8 mouse cellular contexts compared by ENCODE assay signal in the genomic region with DNA sequence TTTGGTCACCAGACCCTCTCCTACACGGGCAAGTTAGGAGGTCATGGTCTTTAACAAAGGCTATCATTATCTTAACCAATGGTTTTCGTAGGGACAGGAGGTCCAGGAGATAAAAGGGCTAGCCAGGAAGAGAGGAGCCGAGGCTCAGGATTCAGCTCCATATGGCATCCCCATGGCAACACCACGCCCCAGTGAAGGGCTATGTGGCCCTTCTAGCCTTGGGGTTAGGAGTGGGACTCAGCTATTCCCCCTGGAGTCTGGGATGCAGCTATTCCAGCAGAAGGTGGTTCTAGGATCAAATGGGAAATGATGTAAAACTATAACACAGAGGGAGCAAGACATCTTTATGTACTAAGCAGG.
A peak's percentile ranks its signal among the peaks of the same experiment; 100 is the strongest.
DNase-seq lines count a peak whose midpoint lies in the region; ATAC-seq and TF ChIP-seq lines count a peak whose summit lies in the region.
"Had no signal": no experiment of that assay in that cellular context is flagged by ENCODE, and none has a peak within 500 bp of the region (broad histone marks: within the 10 kb centered on the region; RNA-seq: fewer than 3 reads in every experiment).

No protein-coding gene starts in this region.

- H3K27ac ChIP-seq in intestine, embryonic 15.5 days: no peak overlapping the region
- no peak overlapping the region for H3K27ac ChIP-seq in intestine, postnatal 0 days (ENCODE audit: low read depth, low read length)
- H3K27ac ChIP-seq in forebrain, embryonic 16.5 days (ENCODE audit: low read length): no peak overlapping the region
- no peak overlapping the region for H3K27ac ChIP-seq in hindbrain, embryonic 15.5 days (replicated peaks)
- H3K27ac ChIP-seq in midbrain, embryonic 14.5 days (replicated peaks; ENCODE audit: low read depth, low read length): no peak overlapping the region

- 19% methylated on average over 4 of the region's 4 CpGs for WGBS in intestine, embryonic 15.5 days
- WGBS in intestine, postnatal 0 days: 20% methylated on average over 4 of the region's 4 CpGs
- 8% methylated on average over 4 of the region's 4 CpGs for WGBS in forebrain, embryonic 16.5 days
- 5% methylated on average over 4 of the region's 4 CpGs for whole genome bisulfite sequencing in hindbrain, embryonic 15.5 days
- 8% methylated on average over 4 of the region's 4 CpGs for WGBS in midbrain, embryonic 14.5 days

- no peak overlapping the region for H3K4me3 ChIP-seq in intestine, embryonic 15.5 days (replicated peaks)
- no peak overlapping the region for H3K4me3 ChIP-seq in intestine, postnatal 0 days (ENCODE audit: low read depth, low read length)
- no peak overlapping the region for H3K4me3 ChIP-seq in forebrain, embryonic 16.5 days (replicated peaks; ENCODE audit: low read length)
- no peak overlapping the region for H3K4me3 ChIP-seq in hindbrain, embryonic 15.5 days
- H3K4me3 ChIP-seq in midbrain, embryonic 14.5 days (replicated peaks; ENCODE audit: low read depth, low read length): no peak overlapping the region
- H3K4me3 ChIP-seq: myocyte had no signal

- DNase-seq in midbrain, embryonic 14.5 days: no peak
- no peak for DNase-seq in cerebellum, adult 9-11 months
- no peak for DNase-seq in adrenal gland, postnatal 25 days

- no peaks in the 10 kb centered on the region for H3K27me3 ChIP-seq in intestine, embryonic 15.5 days (replicated peaks)
- peaks cover 4% of the 10 kb centered on the region; the same call in 1 of the 2 replicates for H3K27me3 ChIP-seq in intestine, postnatal 0 days (replicated peaks; ENCODE audit: control insufficient read depth, insufficient read depth, low read length)
- H3K27me3 ChIP-seq in forebrain, embryonic 16.5 days (replicated peaks; ENCODE audit: control insufficient read depth, insufficient read depth, low read length): no peaks in the 10 kb centered on the region
- H3K27me3 ChIP-seq in hindbrain, embryonic 15.5 days: no peaks in the 10 kb centered on the region
- H3K27me3 ChIP-seq in midbrain, embryonic 14.5 days (ENCODE audit: control insufficient read depth, insufficient read depth, low read length): no peaks in the 10 kb centered on the region

- ATAC-seq in intestine, embryonic 15.5 days: 0 out of 2 replicates have a peak, but pooled peaks have one; percentile 21
- ATAC-seq in intestine, postnatal 0 days: no peak
- peak; percentile 37; the same call in 1 of the 2 replicates for ATAC-seq in forebrain, embryonic 16.5 days
- ATAC-seq in hindbrain, embryonic 15.5 days (ENCODE audit: low FRiP score, low read depth): peak; percentile 56; the same call in 1 of the 2 replicates
- ATAC-seq in midbrain, embryonic 14.5 days (ENCODE audit: low FRiP score, low TSS enrichment): peak; percentile 31; the same call in 1 of the 2 replicates

- no peaks in the 10 kb centered on the region for H3K9me3 ChIP-seq in intestine, embryonic 15.5 days
- H3K9me3 ChIP-seq in intestine, postnatal 0 days (ENCODE audit: control insufficient read depth): peaks cover 6% of the 10 kb centered on the region; the same call in 1 of the 2 replicates
- no peaks in the 10 kb centered on the region for H3K9me3 ChIP-seq in forebrain, embryonic 16.5 days (ENCODE audit: control insufficient read depth, low read length)
- H3K9me3 ChIP-seq in hindbrain, embryonic 15.5 days: no peaks in the 10 kb centered on the region
- H3K9me3 ChIP-seq in midbrain, embryonic 14.5 days (ENCODE audit: control insufficient read depth, low read length): no peaks in the 10 kb centered on the region

- no peak overlapping the region for H3K4me2 ChIP-seq in intestine, embryonic 15.5 days (replicated peaks)
- no peak overlapping the region for H3K4me2 ChIP-seq in intestine, postnatal 0 days (replicated peaks; ENCODE audit: low read depth)
- no peak overlapping the region for H3K4me2 ChIP-seq in forebrain, embryonic 16.5 days (ENCODE audit: low read length)
- no peak overlapping the region for H3K4me2 ChIP-seq in hindbrain, embryonic 15.5 days
- no peak overlapping the region for H3K4me2 ChIP-seq in midbrain, embryonic 14.5 days (ENCODE audit: low read length)

- no peak overlapping the region for H3K9ac ChIP-seq in intestine, embryonic 15.5 days
- no peak overlapping the region for H3K9ac ChIP-seq in intestine, postnatal 0 days (ENCODE audit: low read depth, low read length)
- H3K9ac ChIP-seq in forebrain, embryonic 16.5 days (replicated peaks; ENCODE audit: low read depth, low read length): no peak overlapping the region
- H3K9ac ChIP-seq in hindbrain, embryonic 15.5 days: no peak overlapping the region
- no peak overlapping the region; the same call in 1 of the 2 replicates for H3K9ac ChIP-seq in midbrain, embryonic 14.5 days (replicated peaks; ENCODE audit: low read length)

- H3K36me3 ChIP-seq in intestine, embryonic 15.5 days: no peaks in the 10 kb centered on the region
- peaks cover 21% of the 10 kb centered on the region for H3K36me3 ChIP-seq in intestine, postnatal 0 days (ENCODE audit: control insufficient read depth, insufficient read depth)
- no peaks in the 10 kb centered on the region for H3K36me3 ChIP-seq in forebrain, embryonic 16.5 days (ENCODE audit: control insufficient read depth, insufficient read depth)
- no peaks in the 10 kb centered on the region for H3K36me3 ChIP-seq in hindbrain, embryonic 15.5 days
- no peaks in the 10 kb centered on the region for H3K36me3 ChIP-seq in midbrain, embryonic 14.5 days (ENCODE audit: control insufficient read depth, insufficient read depth, low read length)

- H3K4me1 ChIP-seq in intestine, embryonic 15.5 days (replicated peaks): no peaks in the 10 kb centered on the region
- H3K4me1 ChIP-seq in intestine, postnatal 0 days (replicated peaks; ENCODE audit: control insufficient read depth, insufficient read depth, low read length): no peaks in the 10 kb centered on the region
- H3K4me1 ChIP-seq in forebrain, embryonic 16.5 days (replicated peaks; ENCODE audit: control insufficient read depth, insufficient read depth, low read length): peaks cover 12% of the 10 kb centered on the region
- peaks cover 8% of the 10 kb centered on the region for H3K4me1 ChIP-seq in hindbrain, embryonic 15.5 days (replicated peaks)
- no peaks in the 10 kb centered on the region for H3K4me1 ChIP-seq in midbrain, embryonic 14.5 days (ENCODE audit: control insufficient read depth, insufficient read depth, low read length)

- no peak for TF ChIP-seq CTCF in intestine, postnatal 0 days (IDR thresholded peaks at IDR 0.05; ENCODE audit: low read depth)
